Mouse (Mus musculus) embryonic facial prominence, embryonic 11.5 days (tissue): ENCODE results near the gene Olfr286. TPM values are rescaled to one million over a fixed set of nuclear protein-coding genes. Genes with fewer than 3 reads are reported as not detected.
A peak's percentile ranks its signal among the peaks of the same experiment; 100 is the strongest.

Source experiments
- ATAC-seq: fragments of 200-750 bp; cut with Nextera tagmentation; replicated peaks from 2 replicates; pipeline ENCODE4 v1.8.0; 2017; ENCODE audit warnings: low read depth; ENCODE audit not compliant: insufficient number of reproducible peaks, low FRiP score, low TSS enrichment
- DNase-seq: peaks from one replicate; pipeline ENCODE4 v3.0.0-alpha.2; 2015; ENCODE audit warnings: low spot score
- H3K27ac ChIP-seq: fragments of 300-500 bp; sonication (generic); replicated peaks from 2 replicates; pipeline ENCODE4 v1.5.1; 2014; ENCODE audit warnings: mild to moderate bottlenecking, low read depth, low read length, control low read depth
- H3K27me3 ChIP-seq: fragments of 300-500 bp; sonication (generic); 2 replicates; pipeline ENCODE4 v1.6.1; 2014; ENCODE audit warnings: mild to moderate bottlenecking, low read length, moderate library complexity, mixed read lengths; ENCODE audit not compliant: control insufficient read depth, insufficient read depth
- H3K36me3 ChIP-seq: fragments of 300-500 bp; sonication (generic); replicated peaks from 2 replicates; pipeline ENCODE4 v1.6.1; 2014; ENCODE audit warnings: low read depth, mild to moderate bottlenecking, low read length, moderate library complexity, mixed read lengths; ENCODE audit not compliant: control insufficient read depth, insufficient read depth
- H3K4me1 ChIP-seq: fragments of 300-500 bp; sonication (generic); 2 replicates; pipeline ENCODE4 v1.6.1; 2014; ENCODE audit warnings: low read length, mixed read lengths; ENCODE audit not compliant: control insufficient read depth, insufficient read depth
- H3K4me2 ChIP-seq: fragments of 300-500 bp; sonication (generic); 2 replicates; pipeline ENCODE4 v1.6.1; 2014; ENCODE audit warnings: low read depth, mild to moderate bottlenecking, control low read depth, low read length, moderate library complexity
- H3K4me3 ChIP-seq: fragments of 300-500 bp; sonication (generic); 2 replicates; pipeline ENCODE4 v1.5.1; 2014; ENCODE audit warnings: low read depth, low read length, control low read depth
- H3K9ac ChIP-seq: fragments of 300-500 bp; sonication (generic); replicated peaks from 2 replicates; pipeline ENCODE4 v1.6.1; 2014; ENCODE audit warnings: mild to moderate bottlenecking, control low read depth, low read length
- H3K9me3 ChIP-seq: fragments of 300-500 bp; sonication (generic); replicated peaks from 2 replicates; pipeline ENCODE4 v1.6.1; 2016; ENCODE audit warnings: mild to moderate bottlenecking, low read length, inconsistent platforms, mixed read lengths; ENCODE audit not compliant: control insufficient read depth
- WGBS: fragments of 180-500 bp; shearing (Covaris S2); extraction: QIAGEN DNeasy Blood & Tissue Kit; methylation state at CpG from one replicate; pipeline ENCODE4 v1.1.7; 2014; 5-methylcytosine and 5-hydroxymethylcytosine counted together
- polyA plus RNA-seq: library from polyadenylated mRNA; unstranded; fragments of >200 nt; fragmentation: Nextera tagmentation; extraction: Ambion mirVana; gene quantifications from 2 replicates; pipeline ENCODE4 v1.2.1, GENCODE M21; 2014

Olfr286 gene
- polyA plus RNA-seq, 1 experiment from 2014 or later = not detected

GRCm38 (mm10) chr15:98180567-98181131, 53.6 kb downstream of the Olfr286 start:
- Histone ChIP-seq H3K4me2 (peak overlapping the region; percentile 60), H3K9ac (peak overlapping the region; percentile 30), H3K4me3 (peak overlapping the region; percentile 41), H3K27me3 (no peaks in the 10 kb centered on the region), H3K9me3 (no peaks in the 10 kb centered on the region), H3K27ac (no peak overlapping the region), H3K4me1 (no peaks in the 10 kb centered on the region), H3K36me3 (no peaks in the 10 kb centered on the region)
- DNase-seq (no peak), ATAC-seq (no peak)
- WGBS = 4% methylated on average over 26 of the region's 26 CpGs

DNA sequence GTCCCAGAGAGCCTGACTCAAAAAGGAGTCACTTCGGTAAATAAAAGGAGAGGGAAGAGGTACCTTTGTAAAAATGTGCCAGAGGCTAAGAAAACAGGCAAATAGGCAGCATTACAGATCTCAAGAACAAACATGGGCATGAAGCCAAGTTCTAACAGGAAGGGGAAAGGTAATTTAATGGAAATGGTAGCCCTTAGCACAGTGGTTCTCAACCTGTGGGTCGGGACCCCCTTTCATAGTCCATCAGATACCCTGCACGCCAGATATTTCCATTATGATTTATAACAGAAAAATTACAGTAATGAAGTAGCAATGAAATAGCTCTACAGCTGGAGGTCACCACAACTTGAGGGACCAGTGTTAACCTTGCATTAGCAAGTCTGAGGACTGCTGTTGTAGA, 56.9 kb downstream of the Olfr286 start:
- H3K27me3 ChIP-seq = no peaks in the 10 kb centered on the region
- H3K36me3 ChIP-seq = no peaks in the 10 kb centered on the region
- DNase-seq = no peak
- H3K27ac ChIP-seq = no peak overlapping the region
- H3K9me3 ChIP-seq = no peaks in the 10 kb centered on the region
- no peaks in the 10 kb centered on the region for H3K4me1 ChIP-seq
- no peak overlapping the region for H3K4me3 ChIP-seq
- H3K9ac ChIP-seq = no peak overlapping the region
- H3K4me2 ChIP-seq = no peak overlapping the region
- no peak for ATAC-seq
- 76% methylated on average over 3 of the region's 3 CpGs for WGBS

Other genes starting within 250 kb of the Olfr286 start
- 161 and 177 TPM in 2 replicates for gene Col2a1, start 229.8 kb downstream of the Olfr286 start, polyA plus RNA-seq
- 36.8 and 37.4 TPM in 2 replicates for gene Pfkm, start 141.9 kb downstream of the Olfr286 start, polyA plus RNA-seq
- gene Senp1, start 140.7 kb downstream of the Olfr286 start, polyA plus RNA-seq = 44.2 and 45.7 TPM in 2 replicates
- 47.8 and 53.2 TPM in 2 replicates for gene Asb8, start 68.8 kb downstream of the Olfr286 start, polyA plus RNA-seq
- gene Ccdc184, start 67.3 kb downstream of the Olfr286 start, polyA plus RNA-seq = 2.5 and 4.2 TPM in 2 replicates
- gene Olfr288, start 38.9 kb downstream of the Olfr286 start, polyA plus RNA-seq = not detected in 2 replicates
- gene Gm44579, start 13.5 kb downstream of the Olfr286 start, polyA plus RNA-seq = not detected in 2 replicates
- not detected in 2 replicates for gene Olfr287, start 13.4 kb downstream of the Olfr286 start, polyA plus RNA-seq
- not detected in 2 replicates for gene H1fnt, start 22.8 kb upstream of the Olfr286 start, polyA plus RNA-seq
- gene Zfp641, start 61.7 kb upstream of the Olfr286 start, polyA plus RNA-seq = 0.26 and 0.50 TPM in 2 replicates
- not detected in 2 replicates for gene Olfr285, start 82.9 kb upstream of the Olfr286 start, polyA plus RNA-seq
- not detected in 2 replicates for gene Olfr284, start 106.5 kb upstream of the Olfr286 start, polyA plus RNA-seq
- not detected in 2 replicates for gene Olfr283, start 146.5 kb upstream of the Olfr286 start, polyA plus RNA-seq
- gene Olfr282, start 196.8 kb upstream of the Olfr286 start, polyA plus RNA-seq = not detected in 2 replicates
- not detected in 2 replicates for gene Olfr281, start 218.1 kb upstream of the Olfr286 start, polyA plus RNA-seq
- gene OR5BS1P, start 235.4 kb upstream of the Olfr286 start, polyA plus RNA-seq = not detected in 2 replicates
- gene Lalba, start 248.3 kb upstream of the Olfr286 start, polyA plus RNA-seq = 0.38 and 0.39 TPM in 2 replicates